In genomic region chr19:10341817-10342439, GRCm38 (mm10) we compare ENCODE assay signal across 11 mouse cellular contexts. TPM values are rescaled to one million over a fixed set of nuclear protein-coding genes. Genes with fewer than 3 reads are reported as not detected.
A peak's percentile ranks its signal among the peaks of the same experiment; 100 is the strongest.
DNase-seq lines count a peak whose midpoint lies in the region; ATAC-seq and TF ChIP-seq lines count a peak whose summit lies in the region.
"Had no signal": no experiment of that assay in that cellular context is flagged by ENCODE, and none has a peak within 500 bp of the region (broad histone marks: within the 10 kb centered on the region; RNA-seq: fewer than 3 reads in every experiment).

No protein-coding gene starts in this region.

- TF ChIP-seq CTCF in forebrain, postnatal 0 days (IDR thresholded peaks at IDR 0.05; ENCODE audit: low read depth): no peak

- peak; percentile 51 for DNase-seq in 3134 (ENCODE audit: extremely low read depth, insufficient read length, low spot score)
- DNase-seq in adrenal gland, postnatal 25 days: peak; percentile 85
- DNase-seq in forebrain, postnatal 0 days: peak; percentile 82
- peak; percentile 74 to 75 for DNase-seq in heart, postnatal 10 days
- DNase-seq in left cerebral cortex, adult 8-10 months (ENCODE audit: low spot score in 2 of 2): peak; percentile 53 to 77
- DNase-seq in liver, embryonic 11.5 days (ENCODE audit: low spot score): no peak
- DNase-seq in thymus, adult 18-20 months: no peak

- H3K9ac ChIP-seq in forebrain, postnatal 0 days: 0 out of 2 replicates have a peak overlapping the region, but pooled peaks have one; percentile 1
- H3K9ac ChIP-seq in neural tube, embryonic 14.5 days (replicated peaks; ENCODE audit: low read depth, low read length): no peak overlapping the region
- H3K9ac ChIP-seq in liver, embryonic 11.5 days (ENCODE audit: low read depth, low read length): no peak overlapping the region

- no peaks in the 10 kb centered on the region for H3K9me3 ChIP-seq in forebrain, postnatal 0 days (ENCODE audit: low read length)
- H3K9me3 ChIP-seq in neural tube, embryonic 14.5 days (ENCODE audit: control insufficient read depth, low read length): no peaks in the 10 kb centered on the region
- H3K9me3 ChIP-seq in liver, embryonic 11.5 days (ENCODE audit: control insufficient read depth, low read length): no peaks in the 10 kb centered on the region

- 13% methylated on average over 12 of the region's 12 CpGs for WGBS in forebrain, postnatal 0 days
- WGBS in neural tube, embryonic 14.5 days: 31% methylated on average over 12 of the region's 12 CpGs
- WGBS in liver, embryonic 11.5 days: 67% methylated on average over 12 of the region's 12 CpGs

- no peaks in the 10 kb centered on the region for H3K36me3 ChIP-seq in forebrain, postnatal 0 days (ENCODE audit: insufficient read depth)
- no peaks in the 10 kb centered on the region for H3K36me3 ChIP-seq in neural tube, embryonic 14.5 days (ENCODE audit: control insufficient read depth, insufficient read depth, low read length)
- H3K36me3 ChIP-seq in liver, embryonic 11.5 days (ENCODE audit: control insufficient read depth, insufficient read depth, low read length): no peaks in the 10 kb centered on the region

- no peaks in the 10 kb centered on the region for H3K4me1 ChIP-seq in forebrain, postnatal 0 days (ENCODE audit: insufficient read depth)
- 0 out of 2 replicates have a peak, but pooled peaks cover 4% of the 10 kb centered on the region for H3K4me1 ChIP-seq in neural tube, embryonic 14.5 days (ENCODE audit: control insufficient read depth, insufficient read depth, low read length)
- no peaks in the 10 kb centered on the region for H3K4me1 ChIP-seq in liver, embryonic 11.5 days (replicated peaks; ENCODE audit: control insufficient read depth, insufficient read depth, low read length)

- no peaks in the 10 kb centered on the region; the same call in 1 of the 2 replicates for H3K27me3 ChIP-seq in forebrain, postnatal 0 days (ENCODE audit: insufficient read depth, low read length)
- H3K27me3 ChIP-seq in neural tube, embryonic 14.5 days (ENCODE audit: control insufficient read depth, insufficient read depth, low read length): no peaks in the 10 kb centered on the region
- peaks cover 11% of the 10 kb centered on the region for H3K27me3 ChIP-seq in liver, embryonic 11.5 days (replicated peaks; ENCODE audit: control insufficient read depth, insufficient read depth, low read length)

- no peak overlapping the region for H3K4me2 ChIP-seq in forebrain, postnatal 0 days (ENCODE audit: low read depth)
- H3K4me2 ChIP-seq in neural tube, embryonic 14.5 days (ENCODE audit: low read depth, low read length): no peak overlapping the region
- no peak overlapping the region for H3K4me2 ChIP-seq in liver, embryonic 11.5 days

- ATAC-seq in forebrain, postnatal 0 days: peak; percentile 63
- peak; percentile 50; the same call in 1 of the 2 replicates for ATAC-seq in neural tube, embryonic 14.5 days (ENCODE audit: low read depth)
- ATAC-seq in liver, embryonic 11.5 days (replicated peaks; ENCODE audit: low FRiP score): no peak
- ATAC-seq: Patski had no signal

- no peak overlapping the region for H3K4me3 ChIP-seq in forebrain, postnatal 0 days (ENCODE audit: low read depth, low read length)
- H3K4me3 ChIP-seq in neural tube, embryonic 14.5 days (ENCODE audit: low read depth, low read length): no peak overlapping the region
- no peak overlapping the region for H3K4me3 ChIP-seq in liver, embryonic 11.5 days (ENCODE audit: low read depth, low read length)

- intact Hi-C loops in heart, postnatal 10 days (cut with DNase I): loop anchor here (2.0 kb wide), 2 partner anchors 47 to 95 kb away; partner anchors contain the start of gene Syt7

- no peak overlapping the region for H3K27ac ChIP-seq in forebrain, postnatal 0 days (ENCODE audit: low read depth, low read length)
- peak overlapping the region; percentile 58 for H3K27ac ChIP-seq in neural tube, embryonic 14.5 days (ENCODE audit: low read depth, low read length)
- no peak overlapping the region for H3K27ac ChIP-seq in liver, embryonic 11.5 days (ENCODE audit: low read depth, low read length)

RNA-seq across cellular contexts. Expression of gene Dagla, which starts 37.3 kb away (rescaled TPM):
- 5.5 and 7.3 TPM in 2 replicates for total RNA-seq in adrenal gland, postnatal 25 days (2021)
- 17.4 and 21.8 TPM in 2 replicates for total RNA-seq in forebrain, postnatal 0 days (2014; rRNA removed)
- polyA plus RNA-seq in forebrain, postnatal 0 days (2015; fragmentation: Nextera tagmentation; extraction: Ambion mirVana): 8.2 and 11.2 TPM in 2 replicates
- 1 to 10 TPM; 4.1 to 4.5 TPM for total RNA-seq in heart, postnatal 10 days (2021)
- 10 to 100 TPM; 72.6 to 77.7 (median 74.9) TPM for total RNA-seq in left cerebral cortex, adult 8-10 months (2022)
- polyA plus RNA-seq in neural tube, embryonic 14.5 days (2014; fragmentation: Nextera tagmentation; extraction: Ambion mirVana): 7.8 and 8.9 TPM in 2 replicates
- 0.77 and 0.82 TPM in 2 replicates for polyA plus RNA-seq in liver, embryonic 11.5 days (2014; fragmentation: Nextera tagmentation; extraction: Ambion mirVana)
- total RNA-seq: hematopoietic stem cell, adult 5-6 weeks; neutrophil, adult 5-6 weeks had no signal

RNA-seq across cellular contexts. Expression of gene Syt7, which starts 47.0 kb away (rescaled TPM):
- total RNA-seq in adrenal gland, postnatal 25 days (2021): 21.6 and 27.9 TPM in 2 replicates
- total RNA-seq in forebrain, postnatal 0 days (2014; rRNA removed): 91.6 and 110 TPM in 2 replicates
- 14.9 and 19.2 TPM in 2 replicates for polyA plus RNA-seq in forebrain, postnatal 0 days (2015; fragmentation: Nextera tagmentation; extraction: Ambion mirVana)
- total RNA-seq in heart, postnatal 10 days (2021): 10 to 100 TPM; 34.3 to 36.2 TPM
- total RNA-seq in left cerebral cortex, adult 8-10 months (2022): 100 to 1,000 TPM; 268 to 306 (median 296) TPM
- 11.4 and 15.5 TPM in 2 replicates for polyA plus RNA-seq in neural tube, embryonic 14.5 days (2014; fragmentation: Nextera tagmentation; extraction: Ambion mirVana)
- polyA plus RNA-seq in liver, embryonic 11.5 days (2014; fragmentation: Nextera tagmentation; extraction: Ambion mirVana): 1.2 and 1.4 TPM in 2 replicates
- total RNA-seq: hematopoietic stem cell, adult 5-6 weeks; neutrophil, adult 5-6 weeks had no signal

Comparison
In these comparisons a context has a peak if more than half of its experiments do, and no peak if none do; other contexts are left out.
1. DNase-seq: peak in 3134 (single experiment), adrenal gland, postnatal 25 days (single experiment), forebrain, postnatal 0 days (single experiment), heart, postnatal 10 days (2 of 2) and left cerebral cortex, adult 8-10 months (2 of 2); none in liver, embryonic 11.5 days (single experiment) and thymus, adult 18-20 months (0 of 2).